Mouse (Mus musculus) stomach, embryonic 16.5 days (tissue): ENCODE data around the gene Tekt3. TPM values are rescaled to one million over a fixed set of nuclear protein-coding genes. Genes with fewer than 3 reads are reported as not detected.
A peak's percentile ranks its signal among the peaks of the same experiment; 100 is the strongest.

Experiments
- ATAC-seq: fragments of 200-750 bp; cut with Nextera tagmentation; 2 replicates; pipeline ENCODE4 v1.8.0; 2017; ENCODE audit warnings: moderate number of reproducible peaks, moderate TSS enrichment; ENCODE audit not compliant: insufficient read depth, low FRiP score
- H3K27ac ChIP-seq: fragments of 300-500 bp; sonication (generic); 2 replicates; pipeline ENCODE4 v1.5.1; 2014; ENCODE audit warnings: low read length
- H3K27me3 ChIP-seq: fragments of 300-500 bp; sonication (generic); 2 replicates; pipeline ENCODE4 v1.6.1; 2014; ENCODE audit warnings: low read length, control low read depth, mixed read lengths; ENCODE audit not compliant: control insufficient read depth, insufficient read depth
- H3K36me3 ChIP-seq: fragments of 300-500 bp; sonication (generic); 2 replicates; pipeline ENCODE4 v1.6.1; 2014; ENCODE audit warnings: low read length; ENCODE audit not compliant: control insufficient read depth, insufficient read depth
- H3K4me1 ChIP-seq: fragments of 300-500 bp; sonication (generic); 2 replicates; pipeline ENCODE4 v1.6.1; 2014; ENCODE audit warnings: low read length, control low read depth, mixed read lengths; ENCODE audit not compliant: control insufficient read depth, insufficient read depth
- H3K4me2 ChIP-seq: fragments of 300-500 bp; sonication (generic); 2 replicates; pipeline ENCODE4 v1.6.1; 2014; ENCODE audit warnings: low read depth, low read length, mixed read lengths
- H3K4me3 ChIP-seq: fragments of 300-500 bp; sonication (generic); replicated peaks from 2 replicates; pipeline ENCODE4 v1.5.1; 2014; ENCODE audit warnings: mild to moderate bottlenecking, low read length
- H3K9ac ChIP-seq: fragments of 300-500 bp; sonication (generic); 2 replicates; pipeline ENCODE4 v1.6.1; 2014; ENCODE audit warnings: low read length
- H3K9me3 ChIP-seq: fragments of 300-500 bp; sonication (generic); replicated peaks from 2 replicates; pipeline ENCODE4 v1.6.1; 2016; ENCODE audit warnings: low read length, control low read depth; ENCODE audit not compliant: control insufficient read depth
- WGBS: fragments of 180-500 bp; shearing (Covaris S2); extraction: QIAGEN DNeasy Blood & Tissue Kit; methylation state at CpG from one replicate; pipeline ENCODE4 v1.1.7; 2014; 5-methylcytosine and 5-hydroxymethylcytosine counted together
- polyA plus RNA-seq: library from polyadenylated mRNA; unstranded; fragments of >200 nt; fragmentation: Nextera tagmentation; extraction: Ambion mirVana; gene quantifications from 2 replicates; pipeline ENCODE4 v1.2.1, GENCODE M21; 2015

The Tekt3 gene
- polyA plus RNA-seq, 1 experiment from 2014 or later: not detected

- H3K9me3 ChIP-seq: no peaks in the 10 kb centered on the region
- H3K27me3 ChIP-seq: peaks cover 2% of the 10 kb centered on the region; the same call in 1 of the 2 replicates
- WGBS: under 1% methylated on average over 66 of the region's 66 CpGs
- peak overlapping the region; percentile 63 for H3K4me2 ChIP-seq
- peak overlapping the region; percentile 86 for H3K9ac ChIP-seq
- H3K36me3 ChIP-seq: no peaks in the 10 kb centered on the region
- peak overlapping the region; percentile 65 for H3K4me3 ChIP-seq
- peak overlapping the region; percentile 97 for H3K27ac ChIP-seq
- peak; percentile 71 for ATAC-seq
- peaks cover 30% of the 10 kb centered on the region for H3K4me1 ChIP-seq
Observed at GRCm38 (mm10) chr11:63132501-63133435, 71.3 kb downstream of the Tekt3 start.

DNA sequence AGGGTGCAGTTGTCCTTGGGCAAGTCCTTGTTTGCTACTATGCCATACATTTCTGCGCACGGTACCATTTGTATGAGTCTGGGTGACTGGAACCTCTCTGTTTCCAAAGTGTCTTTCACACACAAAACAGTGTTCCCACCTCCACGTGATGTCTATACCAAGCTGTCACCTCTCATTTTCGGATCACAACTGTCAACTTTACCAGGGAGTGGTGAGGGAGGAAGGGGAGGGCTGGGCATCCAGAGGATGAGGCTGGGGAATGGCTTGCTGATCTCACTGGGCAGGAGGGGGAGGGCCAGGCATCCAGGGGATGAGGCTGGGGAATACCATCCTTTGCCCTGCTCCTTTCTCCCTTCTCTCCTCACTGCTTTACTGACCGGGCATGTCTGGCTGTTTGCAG lies 72.6 kb downstream of the Tekt3 start:
- ATAC-seq: no peak

DNA sequence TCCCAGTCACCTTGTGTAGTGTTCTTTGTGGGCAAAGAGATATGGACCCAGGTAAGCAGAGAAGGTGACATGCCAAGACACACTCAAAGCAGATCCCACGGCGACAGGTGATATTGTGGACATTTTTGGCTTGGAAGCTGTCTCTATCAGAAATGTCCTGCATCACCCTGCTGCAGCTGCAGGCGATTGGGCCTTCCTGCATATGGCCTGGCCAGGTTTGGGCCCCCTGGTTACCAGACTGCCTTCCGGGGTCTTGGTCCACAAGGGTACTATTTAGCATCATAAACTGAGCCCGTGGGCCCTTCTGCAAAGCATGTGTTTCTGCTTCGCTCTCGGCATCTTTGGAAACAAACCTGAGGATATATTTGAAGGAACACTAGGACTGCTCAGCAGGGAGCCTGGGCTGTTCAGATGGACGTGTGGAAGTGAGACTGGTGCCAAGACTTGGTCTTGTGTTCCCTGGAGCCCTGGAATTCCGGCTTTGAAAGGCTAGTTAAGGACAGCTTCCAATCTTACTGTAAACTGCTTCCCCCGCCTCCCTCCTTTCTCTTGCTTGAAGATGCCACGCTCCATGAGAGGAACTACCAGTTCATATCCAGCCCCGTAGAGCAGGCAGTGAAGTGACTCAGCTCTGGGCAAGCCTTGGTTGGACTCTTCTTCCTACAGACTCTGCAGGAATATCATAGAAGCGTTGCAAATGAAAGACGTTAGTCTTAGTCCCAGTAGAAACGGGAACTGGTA lies 73.5 kb downstream of the Tekt3 start:
- H3K27me3 ChIP-seq: peaks cover 2% of the 10 kb centered on the region; the same call in 1 of the 2 replicates
- no peaks in the 10 kb centered on the region for H3K9me3 ChIP-seq
- H3K4me3 ChIP-seq: no peak overlapping the region
- no peak for ATAC-seq
- H3K9ac ChIP-seq: peak overlapping the region; percentile 16; the same call in 1 of the 2 replicates
- peaks cover 26% of the 10 kb centered on the region for H3K4me1 ChIP-seq
- WGBS: 62% methylated on average over 15 of the region's 15 CpGs
- no peak overlapping the region for H3K4me2 ChIP-seq
- peak overlapping the region; percentile 48 for H3K27ac ChIP-seq
- H3K36me3 ChIP-seq: no peaks in the 10 kb centered on the region

More for the DNA sequence above, 72.6 kb downstream of the Tekt3 start:
- Histone ChIP-seq H3K27me3 (peaks cover 2% of the 10 kb centered on the region; the same call in 1 of the 2 replicates), H3K4me1 (peaks cover 30% of the 10 kb centered on the region), H3K36me3 (no peaks in the 10 kb centered on the region), H3K4me2 (peak overlapping the region; percentile 63), H3K9me3 (no peaks in the 10 kb centered on the region), H3K4me3 (peak overlapping the region; percentile 65), H3K27ac (no peak overlapping the region), H3K9ac (no peak overlapping the region)
- WGBS: 83% methylated on average over 5 of the region's 5 CpGs

DNA sequence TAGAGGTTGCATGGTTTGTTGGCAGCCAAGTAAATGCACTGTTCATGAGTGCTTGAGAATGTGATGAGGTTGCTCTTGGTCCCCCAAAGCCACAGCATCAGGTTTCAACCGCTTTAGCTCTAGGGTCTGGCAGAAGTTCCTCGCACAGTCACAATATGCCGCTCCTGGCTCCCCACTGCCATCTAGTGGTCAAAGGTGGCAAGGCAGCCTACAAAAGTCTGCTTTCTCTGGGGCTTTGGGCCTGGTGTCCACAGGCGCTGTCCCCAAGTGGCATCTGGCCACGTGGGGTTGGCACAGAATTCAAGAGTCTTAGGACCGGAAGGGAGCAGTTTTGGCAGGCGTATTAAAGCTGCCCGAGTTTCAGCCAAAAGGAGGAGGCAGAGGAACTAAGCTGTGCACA lies 74.2 kb downstream of the Tekt3 start:
- no peak overlapping the region for H3K4me2 ChIP-seq
- no peaks in the 10 kb centered on the region for H3K9me3 ChIP-seq
- H3K4me1 ChIP-seq: peaks cover 21% of the 10 kb centered on the region
- H3K4me3 ChIP-seq: no peak overlapping the region
- 6% methylated on average over 8 of the region's 8 CpGs for WGBS
- peak overlapping the region; percentile 48 for H3K27ac ChIP-seq
- peak; percentile 27; the same call in 1 of the 2 replicates for ATAC-seq
- no peaks in the 10 kb centered on the region for H3K36me3 ChIP-seq
- peak overlapping the region; percentile 49; the same call in 1 of the 2 replicates for H3K9ac ChIP-seq
- peaks cover 2% of the 10 kb centered on the region; the same call in 1 of the 2 replicates for H3K27me3 ChIP-seq

DNA sequence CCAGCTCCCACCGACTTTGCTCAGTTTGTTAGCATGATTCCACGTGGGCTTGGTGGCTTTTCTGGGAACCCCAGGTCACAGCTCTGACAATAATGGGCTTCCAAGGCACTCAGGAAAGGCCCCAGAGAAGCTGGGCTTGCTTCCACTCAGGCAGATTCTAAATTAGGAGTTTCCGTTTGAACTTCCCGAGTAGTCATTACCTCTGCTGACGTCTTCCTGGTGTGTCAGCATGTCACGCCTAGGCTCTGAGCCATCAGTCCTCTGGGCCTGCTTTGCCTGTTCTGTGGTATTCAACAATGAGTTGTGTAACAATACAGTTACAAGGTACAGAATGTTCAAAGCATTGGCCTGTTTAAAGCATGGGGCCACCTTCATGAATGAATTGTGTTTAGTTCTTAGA lies 74.8 kb downstream of the Tekt3 start:
- ATAC-seq: no peak
- Histone ChIP-seq H3K27ac (peak overlapping the region; percentile 32; the same call in 1 of the 2 replicates), H3K9me3 (no peaks in the 10 kb centered on the region), H3K27me3 (peaks cover 2% of the 10 kb centered on the region; the same call in 1 of the 2 replicates), H3K4me3 (no peak overlapping the region), H3K4me1 (peaks cover 16% of the 10 kb centered on the region), H3K9ac (peak overlapping the region; percentile 49), H3K36me3 (no peaks in the 10 kb centered on the region), H3K4me2 (no peak overlapping the region)
- WGBS: 54% methylated on average over 6 of the region's 6 CpGs

- no peak overlapping the region for H3K4me2 ChIP-seq
- no peak overlapping the region for H3K9ac ChIP-seq
- 69% methylated on average over 4 of the region's 4 CpGs for WGBS
- H3K4me1 ChIP-seq: peaks cover 16% of the 10 kb centered on the region
- no peaks in the 10 kb centered on the region for H3K36me3 ChIP-seq
- H3K9me3 ChIP-seq: no peaks in the 10 kb centered on the region
- no peak for ATAC-seq
- no peaks in the 10 kb centered on the region for H3K27me3 ChIP-seq
- H3K4me3 ChIP-seq: no peak overlapping the region
- H3K27ac ChIP-seq: no peak overlapping the region
Observed at GRCm38 (mm10) chr11:63136836-63137416, 75.5 kb downstream of the Tekt3 start.

GRCm38 (mm10) chr11:63138739-63139138 lies 77.3 kb downstream of the Tekt3 start:
- no peak overlapping the region for H3K4me3 ChIP-seq
- H3K27ac ChIP-seq: no peak overlapping the region
- no peak for ATAC-seq
- H3K9ac ChIP-seq: no peak overlapping the region
- WGBS: 48% methylated on average over 3 of the region's 3 CpGs
- peaks cover 16% of the 10 kb centered on the region for H3K4me1 ChIP-seq
- H3K36me3 ChIP-seq: no peaks in the 10 kb centered on the region
- H3K27me3 ChIP-seq: no peaks in the 10 kb centered on the region
- no peaks in the 10 kb centered on the region for H3K9me3 ChIP-seq
- no peak overlapping the region for H3K4me2 ChIP-seq

- ATAC-seq: no peak
- H3K36me3 ChIP-seq: peaks cover 2% of the 10 kb centered on the region; the same call in 1 of the 2 replicates
- 89% methylated on average over 5 of the region's 5 CpGs for WGBS
- H3K4me1 ChIP-seq: no peaks in the 10 kb centered on the region
- H3K9me3 ChIP-seq: no peaks in the 10 kb centered on the region
- H3K27ac ChIP-seq: no peak overlapping the region
- H3K27me3 ChIP-seq: no peaks in the 10 kb centered on the region
- no peak overlapping the region for H3K4me2 ChIP-seq
- H3K9ac ChIP-seq: no peak overlapping the region
- H3K4me3 ChIP-seq: no peak overlapping the region
Observed at GRCm38 (mm10) chr11:63142311-63142710, 80.9 kb downstream of the Tekt3 start.
